Mouse (Mus musculus): ENCODE measurements around the gene Clec5a. TPM values are rescaled to one million over a fixed set of nuclear protein-coding genes. Genes with fewer than 3 reads are reported as not detected.

The Clec5a gene
- total and polyA plus RNA-seq, 3 experiments, result not detected

DNA sequence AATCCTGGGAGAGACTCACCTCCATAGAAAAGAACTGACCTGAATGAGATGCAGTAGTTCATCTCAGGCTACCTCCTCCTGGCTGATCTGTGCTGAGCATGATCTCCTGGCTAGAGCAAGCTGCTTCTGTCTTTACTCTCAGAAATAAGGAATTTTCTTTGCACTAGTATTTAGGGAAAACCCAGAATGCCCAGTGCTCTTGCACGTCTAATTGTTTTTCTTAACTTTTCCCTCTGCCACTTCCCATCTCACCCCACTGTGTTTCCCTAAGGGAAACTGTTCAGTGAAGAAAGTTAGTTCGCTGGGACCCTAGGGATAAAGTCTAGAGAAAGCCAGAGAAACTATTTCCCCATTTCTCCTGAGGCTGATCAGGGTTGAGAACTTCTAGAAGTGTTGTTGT is 30.7 kb downstream of the Clec5a start, which contains the start of gene Olfr461:
Gene Olfr461 (minus strand): TSS at position 101 of the 400 bp plus-strand sequence.
- Histone ChIP-seq H3K27ac (ENCODE audit: control insufficient read depth, low read depth, low read length) (no peak within 1 kb of the TSS), H3K4me1 (ENCODE audit: control insufficient read depth in 1 of 2, insufficient read depth in 2 of 2, low read length in 2 of 2) (no peaks in the 10 kb centered on the region), H3K4me3 (ENCODE audit: control insufficient read depth in 1 of 2, insufficient read depth in 1 of 2, low read depth in 2 of 2, low read length in 2 of 2) (no peak within 1 kb of the TSS), H3K9ac (ENCODE audit: control insufficient read depth, low read depth, low read length, poor library complexity, severe bottlenecking) (no peak within 1 kb of the TSS), H3K9me3 (replicated peaks; ENCODE audit: insufficient read depth, low read length) (no peaks in the 10 kb centered on the region), H3K27me3 (ENCODE audit: control insufficient read depth in 1 of 2, insufficient read depth in 2 of 2, low read length in 2 of 2) (no peaks in the 10 kb centered on the region; a peak in 1 of 4 replicates), H3K79me2 (ENCODE audit: control insufficient read depth, insufficient read depth, low read length, poor library complexity) (no peaks in the 10 kb centered on the region), H3K36me3 (ENCODE audit: control insufficient read depth in 1 of 2, insufficient read depth in 2 of 2, low read length in 2 of 2) (no peaks in the 10 kb centered on the region)
- TF ChIP-seq NRF1 (IDR thresholded peaks at IDR 0.05; ENCODE audit: insufficient read depth, low read depth, low read length, poor library complexity, severe bottlenecking), result no peak
- TF ChIP-seq USF2 (IDR thresholded peaks at IDR 0.05; ENCODE audit: borderline replicate concordance in 1 of 2, insufficient read depth in 1 of 2, low read depth in 1 of 2, low read length in 2 of 2), result no peak
- TF ChIP-seq MAFK (IDR thresholded peaks at IDR 0.05; ENCODE audit: borderline replicate concordance, low read depth, low read length), result no peak
- TF ChIP-seq ETS1 (IDR thresholded peaks at IDR 0.05; ENCODE audit: low read depth, low read length), result no peak
- no peak for TF ChIP-seq MYB (IDR thresholded peaks at IDR 0.05; ENCODE audit: low read depth, low read length)
- TF ChIP-seq POLR2A (IDR thresholded peaks at IDR 0.05; ENCODE audit: control insufficient read depth in 1 of 2, insufficient read depth in 1 of 2, low read depth in 1 of 2, low read length in 2 of 2, poor library complexity in 1 of 2), result no peak
- TF ChIP-seq RAD21 (IDR thresholded peaks at IDR 0.05; ENCODE audit: low read depth, low read length), result no peak
- no peak for TF ChIP-seq TCF12 (IDR thresholded peaks at IDR 0.05; ENCODE audit: low read depth, low read length)
- no peak for DNase-seq (ENCODE audit: low read depth, low spot score)

GRCm38 (mm10) chr6:40544690-40545089 is 40.9 kb downstream of the Clec5a start:
- Histone ChIP-seq H3K79me2 (ENCODE audit: control insufficient read depth, insufficient read depth, low read length, poor library complexity) (no peaks in the 10 kb centered on the region), H3K36me3 (ENCODE audit: control insufficient read depth in 1 of 2, insufficient read depth in 2 of 2, low read length in 2 of 2) (no peaks in the 10 kb centered on the region), H3K27me3 (ENCODE audit: control insufficient read depth in 1 of 2, insufficient read depth in 2 of 2, low read length in 2 of 2) (no peaks in the 10 kb centered on the region), H3K9ac (ENCODE audit: control insufficient read depth, low read depth, low read length, poor library complexity, severe bottlenecking) (no peak overlapping the region), H3K27ac (ENCODE audit: control insufficient read depth, low read depth, low read length) (no peak overlapping the region), H3K4me3 (ENCODE audit: control insufficient read depth in 1 of 2, insufficient read depth in 1 of 2, low read depth in 2 of 2, low read length in 2 of 2) (no peak overlapping the region), H3K4me1 (ENCODE audit: control insufficient read depth in 1 of 2, insufficient read depth in 2 of 2, low read length in 2 of 2) (no peaks in the 10 kb centered on the region), H3K9me3 (replicated peaks; ENCODE audit: insufficient read depth, low read length) (no peaks in the 10 kb centered on the region)
- TF ChIP-seq USF2 (IDR thresholded peaks at IDR 0.05; ENCODE audit: borderline replicate concordance in 1 of 2, insufficient read depth in 1 of 2, low read depth in 1 of 2, low read length in 2 of 2) (no peak), CHD1 (IDR thresholded peaks at IDR 0.05; ENCODE audit: low read depth, low read length) (no peak), EP300 (IDR thresholded peaks at IDR 0.05; ENCODE audit: low read depth in 1 of 2, low read length in 2 of 2) (no peak), RAD21 (IDR thresholded peaks at IDR 0.05; ENCODE audit: low read depth, low read length) (no peak), ZMIZ1 (IDR thresholded peaks at IDR 0.05; ENCODE audit: low read depth, low read length) (no peak), UBTF (IDR thresholded peaks at IDR 0.05; ENCODE audit: borderline replicate concordance, insufficient read depth, low read depth, low read length) (no peak), ELF1 (IDR thresholded peaks at IDR 0.05; ENCODE audit: low read depth, low read length) (no peak), E2F4 (IDR thresholded peaks at IDR 0.05; ENCODE audit: borderline replicate concordance, low read depth, low read length) (no peak)
- no peak for DNase-seq (ENCODE audit: low read depth, low spot score)

Other genes with a start within 250 kb of the Clec5a start
- gene E330009J07Rik, start 149.7 kb downstream of the Clec5a start, total RNA-seq (2012; rRNA removed), result 6.1 and 6.4 TPM in 2 replicates
- gene E330009J07Rik, start 149.7 kb downstream of the Clec5a start, polyA plus RNA-seq (2012; ENCODE audit: insufficient read depth in 1 of 2, insufficient read length in 2 of 2, low read depth in 1 of 2, low replicate concordance in 2 of 2, missing spikeins in 1 of 2), result 1 to 10 TPM in 1 of 2 experiments, not detected in 1; 5.9 TPM
- gene Wee2, start 146.7 kb downstream of the Clec5a start, total RNA-seq (2012; rRNA removed), result not detected in 2 replicates
- not detected for gene Wee2, start 146.7 kb downstream of the Clec5a start, polyA plus RNA-seq (2012; ENCODE audit: insufficient read depth in 1 of 2, insufficient read length in 2 of 2, low read depth in 1 of 2, low replicate concordance in 2 of 2, missing spikeins in 1 of 2)
- gene Ssbp1, start 114.5 kb downstream of the Clec5a start, total RNA-seq (2012; rRNA removed), result 97.2 and 99.2 TPM in 2 replicates
- gene Ssbp1, start 114.5 kb downstream of the Clec5a start, polyA plus RNA-seq (2012; ENCODE audit: insufficient read depth in 1 of 2, insufficient read length in 2 of 2, low read depth in 1 of 2, low replicate concordance in 2 of 2, missing spikeins in 1 of 2), result 10 to 100 TPM in 1 of 2 experiments, not detected in 1; 91.7 TPM
- gene Tas2r137, start 94.6 kb downstream of the Clec5a start, total RNA-seq (2012; rRNA removed), result not detected in 2 replicates
- not detected for gene Tas2r137, start 94.6 kb downstream of the Clec5a start, polyA plus RNA-seq (2012; ENCODE audit: insufficient read depth in 1 of 2, insufficient read length in 2 of 2, low read depth in 1 of 2, low replicate concordance in 2 of 2, missing spikeins in 1 of 2)
- gene Tas2r108, start 92.3 kb downstream of the Clec5a start, total RNA-seq (2012; rRNA removed), result 0.16 TPM in 1 of 2 replicates, not detected in the other
- under 1 TPM in 1 of 2 experiments, not detected in 1; 0.10 TPM for gene Tas2r108, start 92.3 kb downstream of the Clec5a start, polyA plus RNA-seq (2012; ENCODE audit: insufficient read depth in 1 of 2, insufficient read length in 2 of 2, low read depth in 1 of 2, low replicate concordance in 2 of 2, missing spikeins in 1 of 2)
- not detected in 2 replicates for gene Prss37, start 66.3 kb downstream of the Clec5a start, total RNA-seq (2012; rRNA removed)
- not detected for gene Prss37, start 66.3 kb downstream of the Clec5a start, polyA plus RNA-seq (2012; ENCODE audit: insufficient read depth in 1 of 2, insufficient read length in 2 of 2, low read depth in 1 of 2, low replicate concordance in 2 of 2, missing spikeins in 1 of 2)
- gene Olfr461, start 30.8 kb downstream of the Clec5a start, total RNA-seq (2012; rRNA removed), result not detected in 2 replicates
- not detected for gene Olfr461, start 30.8 kb downstream of the Clec5a start, polyA plus RNA-seq (2012; ENCODE audit: insufficient read depth in 1 of 2, insufficient read length in 2 of 2, low read depth in 1 of 2, low replicate concordance in 2 of 2, missing spikeins in 1 of 2)
- gene Olfr460, start 16.3 kb downstream of the Clec5a start, total RNA-seq (2012; rRNA removed), result not detected in 2 replicates
- not detected for gene Olfr460, start 16.3 kb downstream of the Clec5a start, polyA plus RNA-seq (2012; ENCODE audit: insufficient read depth in 1 of 2, insufficient read length in 2 of 2, low read depth in 1 of 2, low replicate concordance in 2 of 2, missing spikeins in 1 of 2)
- not detected in 2 replicates for gene Tas2r138, start 27.5 kb upstream of the Clec5a start, total RNA-seq (2012; rRNA removed)
- not detected for gene Tas2r138, start 27.5 kb upstream of the Clec5a start, polyA plus RNA-seq (2012; ENCODE audit: insufficient read depth in 1 of 2, insufficient read length in 2 of 2, low read depth in 1 of 2, low replicate concordance in 2 of 2, missing spikeins in 1 of 2)
- not detected in 2 replicates for gene Mgam, start 43.0 kb upstream of the Clec5a start, total RNA-seq (2012; rRNA removed)
- not detected for gene Mgam, start 43.0 kb upstream of the Clec5a start, polyA plus RNA-seq (2012; ENCODE audit: insufficient read depth in 1 of 2, insufficient read length in 2 of 2, low read depth in 1 of 2, low replicate concordance in 2 of 2, missing spikeins in 1 of 2)

All from MEL (cell line).